Mouse (Mus musculus) c-Kit-positive CD71-positive TER-119-positive erythroid progenitor cells, embryonic 14.5 days (primary cell): ENCODE data around the gene Mgll.

Experiments used
- DNase-seq: peaks from one replicate; pipeline ENCODE4 v3.0.0-alpha.2; 2013; ENCODE audit warnings: low spot score

The Mgll gene

GRCm38 (mm10) chr6:88717143-88718032 is 6.8 kb upstream of the Mgll start:
- no peak for DNase-seq

GRCm38 (mm10) chr6:88718033-88718725 is 6.0 kb upstream of the Mgll start:
- no peak for DNase-seq

- DNase-seq, result no peak
Observed at GRCm38 (mm10) chr6:88721059-88721458, 3.2 kb upstream of the Mgll start.

- DNase-seq, result no peak
Observed at GRCm38 (mm10) chr6:88722906-88723305, 1.3 kb upstream of the Mgll start.

- DNase-seq, result no peak
Observed at GRCm38 (mm10) chr6:88723806-88724312, 353 bp upstream of the Mgll start.

GRCm38 (mm10) chr6:88725590-88725989 is 1.4 kb downstream of the Mgll start:
- DNase-seq, result peak; percentile 40

- DNase-seq, result no peak
Observed at GRCm38 (mm10) chr6:88726252-88727211, 2.3 kb downstream of the Mgll start.

GRCm38 (mm10) chr6:88727490-88727889 is 3.3 kb downstream of the Mgll start:
- DNase-seq, result no peak

GRCm38 (mm10) chr6:88728054-88728453 is 3.8 kb downstream of the Mgll start:
- DNase-seq, result no peak

GRCm38 (mm10) chr6:88728515-88728914 is 4.3 kb downstream of the Mgll start:
- DNase-seq, result no peak

GRCm38 (mm10) chr6:88731211-88731751 is 7.1 kb downstream of the Mgll start:
- peak; percentile 84 for DNase-seq

GRCm38 (mm10) chr6:88731991-88732390 is 7.8 kb downstream of the Mgll start:
- DNase-seq, result no peak

GRCm38 (mm10) chr6:88732643-88733613 is 8.7 kb downstream of the Mgll start:
- DNase-seq, result no peak

- DNase-seq, result no peak
Observed at GRCm38 (mm10) chr6:88736337-88736736, 12.1 kb downstream of the Mgll start.

GRCm38 (mm10) chr6:88736741-88737508 is 12.7 kb downstream of the Mgll start:
- DNase-seq, result no peak

- no peak for DNase-seq
Observed at GRCm38 (mm10) chr6:88737509-88737888, 13.3 kb downstream of the Mgll start.

- peak; percentile 74 for DNase-seq
Observed at GRCm38 (mm10) chr6:88741041-88741440, 16.8 kb downstream of the Mgll start.

- no peak for DNase-seq
Observed at GRCm38 (mm10) chr6:88741791-88742190, 17.6 kb downstream of the Mgll start.

- no peak for DNase-seq
Observed at GRCm38 (mm10) chr6:88742286-88743011, 18.2 kb downstream of the Mgll start.
